Mouse (Mus musculus): ENCODE measurements around the gene Gsdma2.

GRCm38 (mm10) chr11:98697225-98697624 lies 50.7 kb downstream of the Gsdma2 start:
- TF ChIP-seq EP300 (optimal IDR thresholded peaks at IDR 0.05): no peak
- no peak for TF ChIP-seq CTCF (IDR thresholded peaks at IDR 0.05; ENCODE audit: low read depth)

Measured in stomach, postnatal 0 days (tissue).